Mouse (Mus musculus): ENCODE measurements around the gene Rrp12.
"Not testable (repeated sequence)": the region's sequence is repeated elsewhere in the genome, so short reads cannot be mapped to it uniquely, and the experiment has no call there.

The Rrp12 gene

GRCm38 (mm10) chr19:41895460-41896318 lies at the start of gene Rrp12:
Gene Rrp12, minus strand, starts transcription at chr19:41896173.
- in situ Hi-C loops (cut with MboI, MseI), result loop anchor here in 1 of 2 experiments (10.0 kb wide), 1 partner anchor 1629 kb away; the partner anchor contains the start of gene Got1

- in situ Hi-C loops (cut with MboI, MseI), result loop anchor here in 1 of 2 experiments (25.0 kb wide), 1 partner anchor 1743 kb away; the partner anchor contains the start of gene Entpd7
Measured at GRCm38 (mm10) chr19:41943841-41944240, 47.9 kb upstream of the Rrp12 start.

- in situ Hi-C loops (cut with MboI, MseI), result loop anchor here in 1 of 2 experiments (5.0 to 25.0 kb wide), 2 partner anchors 39 to 1749 kb away; partner anchors contain the start of gene Entpd7
Measured at GRCm38 (mm10) chr19:41938539-41938938, 42.6 kb upstream of the Rrp12 start.

- in situ Hi-C loops (cut with MboI, MseI), result loop anchor here in 1 of 2 experiments (5.0 to 25.0 kb wide), 2 partner anchors 41 to 1751 kb away; partner anchors contain the start of gene Entpd7
Measured at GRCm38 (mm10) chr19:41935921-41936320, 39.9 kb upstream of the Rrp12 start.

- in situ Hi-C loops (cut with MboI, MseI), result loop anchor here in 1 of 2 experiments (25.0 kb wide), 1 partner anchor 1753 kb away; the partner anchor contains the start of gene Entpd7
Measured at GRCm38 (mm10) chr19:41934124-41934523, 38.2 kb upstream of the Rrp12 start.

GRCm38 (mm10) chr19:41933179-41934086 lies 37.5 kb upstream of the Rrp12 start, which contains the start of the genes Exosc1 and Zdhhc16:
Gene Exosc1, minus strand, starts transcription at chr19:41933423.
Gene Zdhhc16, plus strand, starts transcription at chr19:41933480.
- in situ Hi-C loops (cut with MboI, MseI), result loop anchor here in 1 of 2 experiments (25.0 kb wide), 1 partner anchor 1754 kb away; the partner anchor contains the start of gene Entpd7

- in situ Hi-C loops (cut with MboI, MseI), result loop anchor here in 1 of 2 experiments (25.0 kb wide), 1 partner anchor 1755 kb away; the partner anchor contains the start of gene Entpd7
Measured at GRCm38 (mm10) chr19:41932686-41933085, 36.7 kb upstream of the Rrp12 start.

GRCm38 (mm10) chr19:41920412-41921067 lies 24.6 kb upstream of the Rrp12 start:
- in situ Hi-C loops (cut with MboI, MseI), result no loop called here

- in situ Hi-C loops (cut with MboI, MseI), result no loop called here
Measured at GRCm38 (mm10) chr19:41919471-41919870, 23.5 kb upstream of the Rrp12 start.

- in situ Hi-C loops (cut with MboI, MseI), result no loop called here
Measured at GRCm38 (mm10) chr19:41916853-41917252, 20.9 kb upstream of the Rrp12 start.

- in situ Hi-C loops (cut with MboI, MseI), result no loop called here
Measured at GRCm38 (mm10) chr19:41915294-41915693, 19.3 kb upstream of the Rrp12 start.

GRCm38 (mm10) chr19:41914592-41914882 lies 18.6 kb upstream of the Rrp12 start:
- in situ Hi-C loops (cut with MboI, MseI), result not testable (repeated sequence)

GRCm38 (mm10) chr19:41913774-41914591 lies 18.0 kb upstream of the Rrp12 start:
- in situ Hi-C loops (cut with MboI, MseI), result no loop called here

GRCm38 (mm10) chr19:41912121-41913080 lies 16.4 kb upstream of the Rrp12 start:
- in situ Hi-C loops (cut with MboI, MseI), result no loop called here

- in situ Hi-C loops (cut with MboI, MseI), result no loop called here
Measured at GRCm38 (mm10) chr19:41911178-41912073, 15.5 kb upstream of the Rrp12 start, which contains the start of gene Pgam1. Gene Pgam1, plus strand, starts transcription at chr19:41911923.

GRCm38 (mm10) chr19:41910396-41910795 lies 14.4 kb upstream of the Rrp12 start:
- in situ Hi-C loops (cut with MboI, MseI), result no loop called here

GRCm38 (mm10) chr19:41908736-41909135 lies 12.8 kb upstream of the Rrp12 start:
- in situ Hi-C loops (cut with MboI, MseI), result no loop called here
